Mouse (Mus musculus) ES-E14 (cell line): ENCODE results near the gene H1fx.

Source experiments
- HCFC1 ChIP-seq: IDR thresholded peaks from 2 replicates; pipeline ENCODE4 v1.6.1; 2012; ENCODE audit warnings: low read length, inconsistent platforms, borderline replicate concordance; ENCODE audit not compliant: insufficient read depth
- MAFK ChIP-seq: IDR thresholded peaks from 2 replicates; pipeline ENCODE4 v1.6.1; 2014; ENCODE audit warnings: mild to moderate bottlenecking, low read depth, low read length, inconsistent platforms; ENCODE audit not compliant: insufficient read depth
- ZC3H11A ChIP-seq: IDR thresholded peaks from 2 replicates; pipeline ENCODE4 v1.6.1; 2012; ENCODE audit warnings: low read depth, mild to moderate bottlenecking, inconsistent platforms, low read length, borderline replicate concordance
- ZNF384 ChIP-seq: IDR thresholded peaks from 2 replicates; pipeline ENCODE4 v1.6.1; 2012; ENCODE audit warnings: low read depth, low read length, inconsistent platforms

GRCm38 (mm10) chr6:88019154-88019553, 37.7 kb upstream of the H1fx start:
- TF ChIP-seq ZC3H11A: no peak
- TF ChIP-seq MAFK: no peak
- TF ChIP-seq HCFC1: no peak
- TF ChIP-seq ZNF384: no peak
